Mouse (Mus musculus) limb, embryonic 15.5 days (tissue): Measurements from ENCODE around the gene Mthfd2l. TPM values are rescaled to one million over a fixed set of nuclear protein-coding genes. Genes with fewer than 3 reads are reported as not detected.

Source experiments
- ATAC-seq: fragments of 200-750 bp; cut with Nextera tagmentation; 2 replicates; pipeline ENCODE4 v1.8.0; 2017; ENCODE audit warnings: low read depth, moderate TSS enrichment; ENCODE audit not compliant: insufficient number of reproducible peaks, low FRiP score, low TSS enrichment
- H3K27ac ChIP-seq: fragments of 300-500 bp; sonication (generic); 2 replicates; pipeline ENCODE4 v1.5.1; 2015; ENCODE audit warnings: moderate library complexity, mild to moderate bottlenecking, inconsistent platforms
- H3K27me3 ChIP-seq: fragments of 300-500 bp; sonication (generic); 2 replicates; pipeline ENCODE4 v1.6.1; 2015; ENCODE audit warnings: inconsistent platforms
- H3K36me3 ChIP-seq: fragments of 300-500 bp; sonication (generic); 2 replicates; pipeline ENCODE4 v1.6.1; 2015; ENCODE audit warnings: inconsistent platforms
- H3K4me1 ChIP-seq: fragments of 300-500 bp; sonication (generic); 2 replicates; pipeline ENCODE4 v1.6.1; 2015; ENCODE audit warnings: inconsistent platforms
- H3K4me2 ChIP-seq: fragments of 300-500 bp; sonication (generic); 2 replicates; pipeline ENCODE4 v1.6.1; 2015; ENCODE audit warnings: mild to moderate bottlenecking, inconsistent platforms
- H3K4me3 ChIP-seq: fragments of 300-500 bp; sonication (generic); 2 replicates; pipeline ENCODE4 v1.5.1; 2015; ENCODE audit warnings: mild to moderate bottlenecking, inconsistent platforms
- H3K9ac ChIP-seq: fragments of 300-500 bp; sonication (generic); 2 replicates; pipeline ENCODE4 v1.6.1; 2015; ENCODE audit warnings: inconsistent platforms
- H3K9me3 ChIP-seq: fragments of 300-500 bp; sonication (generic); 2 replicates; pipeline ENCODE4 v1.6.1; 2016; ENCODE audit warnings: inconsistent platforms
- WGBS: fragments of 180-500 bp; shearing (Covaris S2); methylation state at CpG from one replicate; pipeline ENCODE4 v1.1.7; 2015; 5-methylcytosine and 5-hydroxymethylcytosine counted together
- polyA plus RNA-seq: library from polyadenylated mRNA; unstranded; fragments of >200 nt; fragmentation: Nextera tagmentation; extraction: Ambion mirVana; gene quantifications from 2 replicates; pipeline ENCODE4 v1.2.1, GENCODE M21; 2015

Mthfd2l gene
- polyA plus RNA-seq, 1 experiment from 2014 or later = 40.0 TPM

GRCm38 (mm10) chr5:90900688-90901087 lies 30.2 kb upstream of the Mthfd2l start:
- ATAC-seq = no peak
- H3K27ac ChIP-seq = no peak overlapping the region
- H3K27me3 ChIP-seq = peaks cover 23% of the 10 kb centered on the region
- peaks cover 19% of the 10 kb centered on the region for H3K4me1 ChIP-seq
- H3K36me3 ChIP-seq = no peaks in the 10 kb centered on the region
- no peaks in the 10 kb centered on the region for H3K9me3 ChIP-seq
- WGBS = 68% methylated on average over 7 of the region's 7 CpGs
- no peak overlapping the region for H3K4me3 ChIP-seq
- H3K4me2 ChIP-seq = no peak overlapping the region
- no peak overlapping the region for H3K9ac ChIP-seq

GRCm38 (mm10) chr5:90902380-90903260 lies 28.3 kb upstream of the Mthfd2l start:
- H3K36me3 ChIP-seq = no peaks in the 10 kb centered on the region
- peaks cover 19% of the 10 kb centered on the region for H3K4me1 ChIP-seq
- H3K27me3 ChIP-seq = peaks cover 23% of the 10 kb centered on the region
- WGBS = 7% methylated on average over 10 of the region's 10 CpGs
- no peak overlapping the region for H3K9ac ChIP-seq
- H3K9me3 ChIP-seq = no peaks in the 10 kb centered on the region
- no peak overlapping the region for H3K27ac ChIP-seq
- peak overlapping the region; percentile 27; the same call in 1 of the 2 replicates for H3K4me3 ChIP-seq
- H3K4me2 ChIP-seq = peak overlapping the region; percentile 65
- no peak for ATAC-seq

- Histone ChIP-seq H3K4me3 (peak within 1 kb of the TSS; percentile 27), H3K9ac (no peak within 1 kb of the TSS), H3K4me2 (peak within 1 kb of the TSS; percentile 65), H3K27me3 (peaks cover 23% of the 10 kb centered on the region), H3K27ac (no peak within 1 kb of the TSS), H3K9me3 (no peaks in the 10 kb centered on the region), H3K36me3 (no peaks in the 10 kb centered on the region), H3K4me1 (peaks cover 19% of the 10 kb centered on the region)
- ATAC-seq = peak; percentile 58; the same call in 1 of the 2 replicates
- 10% methylated on average over 22 of the region's 22 CpGs for WGBS
Measured at GRCm38 (mm10) chr5:90903339-90904020, 27.4 kb upstream of the Mthfd2l start, which contains the start of gene Cxcl2. TSS of gene Cxcl2 (plus strand) at chr5:90903871.

GRCm38 (mm10) chr5:90908983-90909382 lies 21.9 kb upstream of the Mthfd2l start:
- Histone ChIP-seq H3K4me1 (no peaks in the 10 kb centered on the region), H3K9me3 (no peaks in the 10 kb centered on the region), H3K27ac (no peak overlapping the region), H3K4me2 (no peak overlapping the region), H3K9ac (no peak overlapping the region), H3K4me3 (no peak overlapping the region), H3K27me3 (peaks cover 11% of the 10 kb centered on the region), H3K36me3 (no peaks in the 10 kb centered on the region)
- WGBS = under 1% methylated on average over 2 of the region's 2 CpGs
- no peak for ATAC-seq

- Histone ChIP-seq H3K27ac (no peak overlapping the region), H3K4me1 (no peaks in the 10 kb centered on the region), H3K9ac (no peak overlapping the region), H3K27me3 (no peaks in the 10 kb centered on the region), H3K4me3 (no peak overlapping the region), H3K9me3 (no peaks in the 10 kb centered on the region), H3K4me2 (no peak overlapping the region), H3K36me3 (no peaks in the 10 kb centered on the region)
- WGBS = 76% methylated on average over 2 of the region's 2 CpGs
- ATAC-seq = no peak
Measured at GRCm38 (mm10) chr5:90919495-90919894, 11.4 kb upstream of the Mthfd2l start.

GRCm38 (mm10) chr5:90922958-90923357 lies 8.0 kb upstream of the Mthfd2l start:
- no peak overlapping the region for H3K4me3 ChIP-seq
- H3K4me2 ChIP-seq = no peak overlapping the region
- no peak for ATAC-seq
- WGBS = 72% methylated on average over 4 of the region's 4 CpGs
- no peak overlapping the region for H3K27ac ChIP-seq
- H3K4me1 ChIP-seq = no peaks in the 10 kb centered on the region
- H3K9ac ChIP-seq = no peak overlapping the region
- no peaks in the 10 kb centered on the region for H3K9me3 ChIP-seq
- no peaks in the 10 kb centered on the region for H3K36me3 ChIP-seq
- no peaks in the 10 kb centered on the region for H3K27me3 ChIP-seq

GRCm38 (mm10) chr5:90930546-90930945 lies 371 bp upstream of the Mthfd2l start:
- peaks cover 8% of the 10 kb centered on the region for H3K4me1 ChIP-seq
- peak overlapping the region; percentile 51 for H3K4me2 ChIP-seq
- H3K36me3 ChIP-seq = peaks cover 14% of the 10 kb centered on the region
- ATAC-seq = peak; percentile 53; the same call in 1 of the 2 replicates
- 34% methylated on average over 2 of the region's 2 CpGs for WGBS
- H3K9ac ChIP-seq = peak overlapping the region; percentile 94
- peak overlapping the region; percentile 99 for H3K27ac ChIP-seq
- no peaks in the 10 kb centered on the region for H3K9me3 ChIP-seq
- peak overlapping the region; percentile 74 for H3K4me3 ChIP-seq
- no peaks in the 10 kb centered on the region for H3K27me3 ChIP-seq

GRCm38 (mm10) chr5:90931911-90932310 lies 994 bp downstream of the Mthfd2l start:
- Histone ChIP-seq H3K4me1 (peaks cover 8% of the 10 kb centered on the region), H3K9me3 (no peaks in the 10 kb centered on the region), H3K27me3 (no peaks in the 10 kb centered on the region), H3K4me2 (peak overlapping the region; percentile 51), H3K9ac (peak overlapping the region; percentile 94), H3K4me3 (peak overlapping the region; percentile 74), H3K27ac (peak overlapping the region; percentile 99), H3K36me3 (peaks cover 14% of the 10 kb centered on the region)
- ATAC-seq = no peak
- WGBS = 5% methylated on average over 6 of the region's 6 CpGs

GRCm38 (mm10) chr5:90936706-90937105 lies 5.8 kb downstream of the Mthfd2l start:
- H3K27me3 ChIP-seq = no peaks in the 10 kb centered on the region
- no peaks in the 10 kb centered on the region for H3K9me3 ChIP-seq
- ATAC-seq = no peak

GRCm38 (mm10) chr5:90945453-90945852 lies 14.5 kb downstream of the Mthfd2l start:
- 89% methylated on average over 2 of the region's 2 CpGs for WGBS
- Histone ChIP-seq H3K4me2 (no peak overlapping the region), H3K9ac (no peak overlapping the region), H3K4me3 (no peak overlapping the region), H3K36me3 (peaks cover 3% of the 10 kb centered on the region; the same call in 1 of the 2 replicates), H3K9me3 (no peaks in the 10 kb centered on the region), H3K27ac (no peak overlapping the region), H3K4me1 (no peaks in the 10 kb centered on the region), H3K27me3 (no peaks in the 10 kb centered on the region)
- ATAC-seq = no peak

More at GRCm38 (mm10) chr5:90936706-90937105, 5.8 kb downstream of the Mthfd2l start:
- 40% methylated on average over 2 of the region's 2 CpGs for whole genome bisulfite sequencing
- H3K9ac ChIP-seq = no peak overlapping the region
- no peak overlapping the region for H3K4me3 ChIP-seq
- peaks cover 14% of the 10 kb centered on the region for H3K36me3 ChIP-seq
- peaks cover 8% of the 10 kb centered on the region for H3K4me1 ChIP-seq
- no peak overlapping the region for H3K27ac ChIP-seq
- H3K4me2 ChIP-seq = no peak overlapping the region

GRCm38 (mm10) chr5:90949499-90949898 lies 18.6 kb downstream of the Mthfd2l start:
- no peak overlapping the region for H3K9ac ChIP-seq
- H3K27me3 ChIP-seq = no peaks in the 10 kb centered on the region
- no peak overlapping the region for H3K4me2 ChIP-seq
- 88% methylated on average over 15 of the region's 15 CpGs for WGBS
- ATAC-seq = no peak
- no peak overlapping the region for H3K27ac ChIP-seq
- no peak overlapping the region for H3K4me3 ChIP-seq
- no peaks in the 10 kb centered on the region for H3K4me1 ChIP-seq
- no peaks in the 10 kb centered on the region for H3K9me3 ChIP-seq
- peaks cover 3% of the 10 kb centered on the region; the same call in 1 of the 2 replicates for H3K36me3 ChIP-seq

- Histone ChIP-seq H3K4me3 (no peak overlapping the region), H3K4me1 (no peaks in the 10 kb centered on the region), H3K27me3 (no peaks in the 10 kb centered on the region), H3K27ac (no peak overlapping the region), H3K36me3 (peaks cover 3% of the 10 kb centered on the region; the same call in 1 of the 2 replicates), H3K4me2 (no peak overlapping the region), H3K9me3 (no peaks in the 10 kb centered on the region), H3K9ac (no peak overlapping the region)
- no peak for ATAC-seq
- 29% methylated on average over 2 of the region's 2 CpGs for WGBS
Measured at GRCm38 (mm10) chr5:90951475-90951874, 20.6 kb downstream of the Mthfd2l start.
